Mouse (Mus musculus) liver, postnatal 0 days (tissue): ENCODE measurements around the gene Smad5.

Experiments used
- CTCF ChIP-seq: sonication (generic); IDR thresholded peaks from 2 replicates; pipeline ENCODE4 v1.5.1; 2016; ENCODE audit warnings: antibody characterized with exemption, low read depth
- EP300 ChIP-seq: IDR thresholded peaks from 2 replicates; pipeline ENCODE4 v1.6.1; 2016; ENCODE audit warnings: antibody characterized with exemption, low read depth, mild to moderate bottlenecking

DNA sequence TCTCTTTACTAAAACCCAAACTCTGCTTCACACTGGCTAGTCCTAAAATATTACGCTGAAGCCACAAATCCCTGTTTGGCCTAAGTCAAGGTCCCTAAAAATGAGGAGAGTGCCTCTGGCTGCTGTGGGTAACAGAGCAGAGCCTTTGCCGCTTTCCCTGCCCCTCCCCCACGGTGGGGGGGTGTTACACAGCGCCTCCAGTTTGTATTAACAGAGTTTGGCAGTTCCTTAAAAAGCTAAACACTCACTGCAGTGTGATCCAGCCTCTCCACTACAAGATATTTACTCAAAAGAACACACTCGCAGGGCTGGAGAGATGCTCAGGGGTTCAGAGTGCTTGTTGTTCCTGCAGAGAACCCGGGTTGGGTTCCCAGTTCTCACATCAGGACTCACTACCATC, 43.9 kb upstream of the Smad5 start:
- TF ChIP-seq CTCF, result no peak
- no peak for TF ChIP-seq EP300
